Mouse (Mus musculus): Measurements from ENCODE around the gene Cldn34b2. TPM values are rescaled to one million over a fixed set of nuclear protein-coding genes. Genes with fewer than 3 reads are reported as not detected.
"Not testable (repeated sequence)": the region's sequence is repeated elsewhere in the genome, so short reads cannot be mapped to it uniquely, and the experiment has no call there.

Gene Cldn34b2
- polyA plus RNA-seq, 1 experiment = not detected

DNA sequence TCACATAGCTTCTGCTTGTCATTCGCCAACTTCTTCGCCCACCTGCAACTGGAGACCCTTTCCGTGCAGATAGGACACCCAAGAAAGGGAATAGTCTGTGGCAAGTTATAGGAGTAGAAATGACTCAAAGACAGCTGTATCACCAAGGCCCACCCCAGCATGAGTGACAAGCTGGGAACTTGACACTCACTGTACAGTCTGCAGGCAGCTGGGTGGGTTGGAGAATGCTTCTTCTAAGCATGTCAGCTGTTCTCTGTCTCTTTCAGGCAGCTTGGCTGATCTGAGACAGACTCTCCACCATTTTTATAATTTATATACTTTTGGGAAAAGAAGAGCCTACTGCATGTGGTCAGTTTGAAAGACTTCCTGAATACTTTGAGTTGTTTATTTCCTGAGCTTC is 39.5 kb upstream of the Cldn34b2 start:
- no peak overlapping the region for H3K4me3 ChIP-seq (ENCODE audit: control insufficient read depth, insufficient read depth, low read length)
- 98% methylated on average over 3 of the region's 3 CpGs for WGBS
- DNase-seq = no peak
- TF ChIP-seq POLR2A (IDR thresholded peaks at IDR 0.05; ENCODE audit: control insufficient read depth, extremely low read depth, insufficient read depth, low read length, poor library complexity) = no peak
- no peaks in the 10 kb centered on the region for H3K36me3 ChIP-seq (ENCODE audit: control insufficient read depth, insufficient read depth, low read length)
- H3K4me1 ChIP-seq (replicated peaks; ENCODE audit: control insufficient read depth, insufficient read depth, low read length) = no peaks in the 10 kb centered on the region
- H3K27ac ChIP-seq (ENCODE audit: control insufficient read depth, insufficient read depth, low read length) = no peak overlapping the region
- H3K27me3 ChIP-seq (ENCODE audit: control insufficient read depth, insufficient read depth, low read length) = no peaks in the 10 kb centered on the region

DNA sequence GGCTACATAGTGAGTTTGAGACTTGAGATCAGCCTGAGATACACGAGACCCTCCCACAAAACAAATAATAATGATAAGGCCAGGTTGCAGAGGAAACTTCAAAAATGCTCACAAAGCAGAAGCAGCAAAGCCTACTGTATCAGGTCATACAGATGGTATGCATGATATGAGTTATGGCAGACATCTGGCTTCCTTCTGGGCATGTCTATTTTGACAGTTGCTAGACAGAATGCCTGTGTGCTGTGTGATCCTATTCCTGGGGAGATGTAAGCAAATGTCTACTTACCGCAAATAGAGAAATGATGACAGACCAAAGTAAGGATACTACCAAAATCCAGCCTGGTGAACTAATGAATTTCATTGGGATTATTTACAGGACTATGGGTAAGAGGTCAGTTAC is 38.1 kb upstream of the Cldn34b2 start:
- no peaks in the 10 kb centered on the region for H3K27me3 ChIP-seq (ENCODE audit: control insufficient read depth, insufficient read depth, low read length)
- 83% methylated on average over 2 of the region's 2 CpGs for WGBS
- no peak overlapping the region for H3K27ac ChIP-seq (ENCODE audit: control insufficient read depth, insufficient read depth, low read length)
- H3K36me3 ChIP-seq (ENCODE audit: control insufficient read depth, insufficient read depth, low read length) = no peaks in the 10 kb centered on the region
- no peaks in the 10 kb centered on the region for H3K4me1 ChIP-seq (replicated peaks; ENCODE audit: control insufficient read depth, insufficient read depth, low read length)
- H3K4me3 ChIP-seq (ENCODE audit: control insufficient read depth, insufficient read depth, low read length) = no peak overlapping the region
- no peak for DNase-seq
- no peak for TF ChIP-seq POLR2A (IDR thresholded peaks at IDR 0.05; ENCODE audit: control insufficient read depth, extremely low read depth, insufficient read depth, low read length, poor library complexity)
- TF ChIP-seq CTCF (IDR thresholded peaks at IDR 0.05; ENCODE audit: borderline replicate concordance, control insufficient read depth, extremely low read depth, insufficient read depth, low read length, poor library complexity) = no peak

- Histone ChIP-seq H3K36me3 (ENCODE audit: control insufficient read depth, insufficient read depth, low read length) (no peaks in the 10 kb centered on the region), H3K27ac (ENCODE audit: control insufficient read depth, insufficient read depth, low read length) (no peak overlapping the region), H3K4me1 (replicated peaks; ENCODE audit: control insufficient read depth, insufficient read depth, low read length) (no peaks in the 10 kb centered on the region), H3K27me3 (ENCODE audit: control insufficient read depth, insufficient read depth, low read length) (no peaks in the 10 kb centered on the region), H3K4me3 (ENCODE audit: control insufficient read depth, insufficient read depth, low read length) (no peak overlapping the region)
- no peak for DNase-seq
- no peak for TF ChIP-seq POLR2A (IDR thresholded peaks at IDR 0.05; ENCODE audit: control insufficient read depth, extremely low read depth, insufficient read depth, low read length, poor library complexity)
- no peak for TF ChIP-seq CTCF (IDR thresholded peaks at IDR 0.05; ENCODE audit: borderline replicate concordance, control insufficient read depth, extremely low read depth, insufficient read depth, low read length, poor library complexity)
- 31% methylated on average over 1 of the region's 1 CpGs for WGBS
Measured at GRCm38 (mm10) chrX:155163553-155163952, 35.3 kb upstream of the Cldn34b2 start.

GRCm38 (mm10) chrX:155151868-155152267 is 23.7 kb upstream of the Cldn34b2 start:
- H3K4me1 ChIP-seq (replicated peaks; ENCODE audit: control insufficient read depth, insufficient read depth, low read length) = no peaks in the 10 kb centered on the region
- no peak overlapping the region for H3K4me3 ChIP-seq (ENCODE audit: control insufficient read depth, insufficient read depth, low read length)
- TF ChIP-seq POLR2A (IDR thresholded peaks at IDR 0.05; ENCODE audit: control insufficient read depth, extremely low read depth, insufficient read depth, low read length, poor library complexity) = no peak
- no peak for TF ChIP-seq CTCF (IDR thresholded peaks at IDR 0.05; ENCODE audit: borderline replicate concordance, control insufficient read depth, extremely low read depth, insufficient read depth, low read length, poor library complexity)
- H3K36me3 ChIP-seq (ENCODE audit: control insufficient read depth, insufficient read depth, low read length) = no peaks in the 10 kb centered on the region
- no peaks in the 10 kb centered on the region for H3K27me3 ChIP-seq (ENCODE audit: control insufficient read depth, insufficient read depth, low read length)
- H3K27ac ChIP-seq (ENCODE audit: control insufficient read depth, insufficient read depth, low read length) = no peak overlapping the region
- DNase-seq = no peak
- WGBS = 96% methylated on average over 1 of the region's 1 CpGs

DNA sequence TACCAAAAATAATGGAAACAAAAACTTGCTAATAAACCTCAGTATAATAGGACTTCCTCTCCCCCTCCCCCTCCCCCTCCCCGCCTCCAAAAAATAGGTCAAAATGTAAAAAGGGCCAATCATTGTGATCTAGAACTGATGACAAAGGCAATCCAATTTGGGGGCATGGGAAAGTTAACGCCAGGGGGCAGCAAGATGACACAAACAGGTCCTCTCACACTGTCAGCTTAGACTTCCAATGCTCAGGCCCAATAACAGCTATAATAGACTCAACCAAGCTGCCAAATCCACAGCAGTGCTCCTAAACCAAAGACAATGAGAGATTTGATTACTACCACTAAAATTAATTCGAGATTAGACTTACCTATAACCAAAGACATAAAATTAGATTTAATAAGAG is 16.5 kb upstream of the Cldn34b2 start:
- Histone ChIP-seq H3K27ac (ENCODE audit: control insufficient read depth, insufficient read depth, low read length) (no peak overlapping the region), H3K27me3 (ENCODE audit: control insufficient read depth, insufficient read depth, low read length) (no peaks in the 10 kb centered on the region), H3K4me1 (replicated peaks; ENCODE audit: control insufficient read depth, insufficient read depth, low read length) (no peaks in the 10 kb centered on the region), H3K4me3 (ENCODE audit: control insufficient read depth, insufficient read depth, low read length) (no peak overlapping the region), H3K36me3 (ENCODE audit: control insufficient read depth, insufficient read depth, low read length) (no peaks in the 10 kb centered on the region)
- DNase-seq = peak; percentile 27
- no peak for TF ChIP-seq POLR2A (IDR thresholded peaks at IDR 0.05; ENCODE audit: control insufficient read depth, extremely low read depth, insufficient read depth, low read length, poor library complexity)
- TF ChIP-seq CTCF (IDR thresholded peaks at IDR 0.05; ENCODE audit: borderline replicate concordance, control insufficient read depth, extremely low read depth, insufficient read depth, low read length, poor library complexity) = no peak
- WGBS = 5% methylated on average over 3 of the region's 3 CpGs

- no peaks in the 10 kb centered on the region for H3K27me3 ChIP-seq (ENCODE audit: control insufficient read depth, insufficient read depth, low read length)
- no peak for DNase-seq
- H3K4me3 ChIP-seq (ENCODE audit: control insufficient read depth, insufficient read depth, low read length) = no peak overlapping the region
- no peaks in the 10 kb centered on the region for H3K36me3 ChIP-seq (ENCODE audit: control insufficient read depth, insufficient read depth, low read length)
- no peaks in the 10 kb centered on the region for H3K4me1 ChIP-seq (replicated peaks; ENCODE audit: control insufficient read depth, insufficient read depth, low read length)
- TF ChIP-seq POLR2A (IDR thresholded peaks at IDR 0.05; ENCODE audit: control insufficient read depth, extremely low read depth, insufficient read depth, low read length, poor library complexity) (no peak), CTCF (IDR thresholded peaks at IDR 0.05; ENCODE audit: borderline replicate concordance, control insufficient read depth, extremely low read depth, insufficient read depth, low read length, poor library complexity) (no peak)
- H3K27ac ChIP-seq (ENCODE audit: control insufficient read depth, insufficient read depth, low read length) = no peak overlapping the region
Measured at GRCm38 (mm10) chrX:155098024-155098423, 30.2 kb downstream of the Cldn34b2 start.

GRCm38 (mm10) chrX:155093566-155093965 is 34.6 kb downstream of the Cldn34b2 start, which contains the start of gene Magea2:
Gene Magea2, minus strand, starts transcription at chrX:155093666.
- 93% methylated on average over 3 of the region's 4 CpGs for WGBS

GRCm38 (mm10) chrX:155089693-155090092 is 38.5 kb downstream of the Cldn34b2 start, which contains the start of gene Magea1:
Gene Magea1, minus strand, starts transcription at chrX:155089793.
- WGBS = 100% methylated on average over 1 of the region's 2 CpGs
- H3K4me1 ChIP-seq (replicated peaks; ENCODE audit: control insufficient read depth, insufficient read depth, low read length); H3K27me3 ChIP-seq (ENCODE audit: control insufficient read depth, insufficient read depth, low read length); H3K27ac ChIP-seq (ENCODE audit: control insufficient read depth, insufficient read depth, low read length); H3K36me3 ChIP-seq (ENCODE audit: control insufficient read depth, insufficient read depth, low read length); H3K4me3 ChIP-seq (ENCODE audit: control insufficient read depth, insufficient read depth, low read length); DNase-seq: not testable (repeated sequence)

More at GRCm38 (mm10) chrX:155093566-155093965, 34.6 kb downstream of the Cldn34b2 start, which contains the start of gene Magea2:
- H3K27me3 ChIP-seq (ENCODE audit: control insufficient read depth, insufficient read depth, low read length); H3K4me1 ChIP-seq (replicated peaks; ENCODE audit: control insufficient read depth, insufficient read depth, low read length); H3K36me3 ChIP-seq (ENCODE audit: control insufficient read depth, insufficient read depth, low read length); H3K27ac ChIP-seq (ENCODE audit: control insufficient read depth, insufficient read depth, low read length); H3K4me3 ChIP-seq (ENCODE audit: control insufficient read depth, insufficient read depth, low read length); DNase-seq: not testable (repeated sequence)
